In the genomic region with DNA sequence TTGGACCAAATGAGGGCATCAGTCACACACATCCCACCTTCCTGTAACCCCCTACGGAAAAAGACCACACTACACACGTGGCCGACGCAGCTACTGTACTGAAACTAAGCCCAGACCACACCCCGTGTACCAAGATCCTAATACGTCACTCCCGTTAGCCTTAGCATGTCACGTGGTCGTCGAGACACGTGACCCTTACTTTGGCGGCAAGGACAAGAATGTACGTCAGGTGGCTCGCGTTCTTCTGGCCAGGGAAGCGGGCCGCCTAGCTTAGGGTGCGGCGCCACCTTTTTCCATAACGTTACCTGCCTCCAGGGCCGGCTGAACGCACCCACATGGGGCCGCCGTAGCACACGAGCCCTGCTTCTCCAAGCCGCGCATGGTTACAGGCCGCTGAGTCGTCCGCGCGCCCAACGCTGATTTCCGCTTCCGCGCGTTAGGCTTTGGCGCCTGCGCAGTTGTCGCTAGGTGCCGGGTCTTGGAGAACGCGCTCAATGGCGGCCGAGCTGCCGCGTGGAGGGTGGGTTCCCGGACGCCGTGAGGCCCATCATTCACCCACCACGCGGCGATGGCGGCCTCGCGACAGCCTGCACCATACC, we compare ENCODE assay signal across 8 mouse cellular contexts. TPM values are rescaled to one million over a fixed set of nuclear protein-coding genes. Genes with fewer than 3 reads are reported as not detected.
DNase-seq lines count a peak whose midpoint lies in the region; ATAC-seq and TF ChIP-seq lines count a peak whose summit lies in the region.

Gene Trmo, minus strand, starts transcription at position 425 of the 599 bp plus-strand sequence.

- peak; percentile 98 for DNase-seq in A20 (ENCODE audit: low read depth, low spot score)
- peak; percentile 93 to 95 for DNase-seq in heart, adult 9 months (ENCODE audit: low spot score in 2 of 2)
- peak; percentile 82 to 88 for DNase-seq in monocyte, adult 2 months (ENCODE audit: low read depth in 1 of 2, low spot score in 2 of 2)
- DNase-seq in spleen, postnatal 36 days (ENCODE audit: low spot score in 2 of 2) = peak; percentile 91 to 93

- ATAC-seq in kidney, embryonic 14.5 days (ENCODE audit: low FRiP score, low TSS enrichment) = peak; percentile 94
- peak; percentile 95 for ATAC-seq in limb, embryonic 15.5 days (ENCODE audit: insufficient number of reproducible peaks, low FRiP score, low TSS enrichment, low read depth)

- H3K4me2 ChIP-seq in kidney, embryonic 14.5 days (replicated peaks; ENCODE audit: low read depth, low read length) = peak within 1 kb of the TSS; percentile 67
- peak within 1 kb of the TSS; percentile 59 for H3K4me2 ChIP-seq in limb, embryonic 15.5 days

- no peaks in the 10 kb centered on the region for H3K27me3 ChIP-seq in kidney, embryonic 14.5 days (ENCODE audit: control insufficient read depth, insufficient read depth, low read length)
- H3K27me3 ChIP-seq in limb, embryonic 15.5 days = peaks cover 5% of the 10 kb centered on the region; the same call in 1 of the 2 replicates

- H3K9me3 ChIP-seq in kidney, embryonic 14.5 days (ENCODE audit: control insufficient read depth, low read length) = no peaks in the 10 kb centered on the region
- H3K9me3 ChIP-seq in limb, embryonic 15.5 days = no peaks in the 10 kb centered on the region

- H3K36me3 ChIP-seq in kidney, embryonic 14.5 days (ENCODE audit: control insufficient read depth, insufficient read depth, low read length) = peaks cover 17% of the 10 kb centered on the region; the same call in 1 of the 2 replicates
- peaks cover 22% of the 10 kb centered on the region for H3K36me3 ChIP-seq in limb, embryonic 15.5 days

- peak within 1 kb of the TSS; percentile 84 for H3K27ac ChIP-seq in bone marrow macrophage, adult 2 months (ENCODE audit: insufficient read depth, low read depth, low read length)
- peak within 1 kb of the TSS; percentile 74 for H3K27ac ChIP-seq in embryonic fibroblast, embryonic 13.5 days (ENCODE audit: insufficient read depth, low read length)
- peak within 1 kb of the TSS; percentile 87 for H3K27ac ChIP-seq in kidney, embryonic 14.5 days (ENCODE audit: low read depth, low read length)
- H3K27ac ChIP-seq in limb, embryonic 15.5 days = peak within 1 kb of the TSS; percentile 94

- peak within 1 kb of the TSS; percentile 91 for H3K9ac ChIP-seq in kidney, embryonic 14.5 days (ENCODE audit: low read depth, low read length)
- H3K9ac ChIP-seq in limb, embryonic 15.5 days = peak within 1 kb of the TSS; percentile 75

- H3K4me3 ChIP-seq in bone marrow macrophage, adult 2 months (ENCODE audit: insufficient read depth, low read length) = peak within 1 kb of the TSS; percentile 77
- peak within 1 kb of the TSS; percentile 55 for H3K4me3 ChIP-seq in embryonic fibroblast, embryonic 13.5 days (ENCODE audit: insufficient read depth, low read length)
- peak within 1 kb of the TSS; percentile 70 for H3K4me3 ChIP-seq in kidney, embryonic 14.5 days (ENCODE audit: low read length)
- peak within 1 kb of the TSS; percentile 63 for H3K4me3 ChIP-seq in limb, embryonic 15.5 days

- whole genome bisulfite sequencing in kidney, embryonic 14.5 days = under 1% methylated on average over 56 of the region's 56 CpGs
- WGBS in limb, embryonic 15.5 days = under 1% methylated on average over 56 of the region's 56 CpGs

- H3K4me1 ChIP-seq in bone marrow macrophage, adult 2 months (ENCODE audit: control insufficient read depth, insufficient read depth, low read length) = no peaks in the 10 kb centered on the region; the same call in 1 of the 2 replicates
- H3K4me1 ChIP-seq in embryonic fibroblast, embryonic 13.5 days (ENCODE audit: control insufficient read depth, insufficient read depth, low read length) = no peaks in the 10 kb centered on the region
- H3K4me1 ChIP-seq in kidney, embryonic 14.5 days (ENCODE audit: control insufficient read depth, insufficient read depth, low read length) = no peaks in the 10 kb centered on the region
- H3K4me1 ChIP-seq in limb, embryonic 15.5 days = 0 out of 2 replicates have a peak, but pooled peaks cover 3% of the 10 kb centered on the region

- no peak for TF ChIP-seq CTCF in bone marrow macrophage, adult 2 months (IDR thresholded peaks at IDR 0.05; ENCODE audit: low read depth, low read length)
- TF ChIP-seq CTCF in embryonic fibroblast, embryonic 13.5 days (IDR thresholded peaks at IDR 0.05; ENCODE audit: borderline replicate concordance, insufficient read depth, low read length) = no peak

- TF ChIP-seq POLR2A in bone marrow macrophage, adult 2 months (IDR thresholded peaks at IDR 0.05; ENCODE audit: borderline replicate concordance, low read depth, low read length) = peak; percentile 94; the same call in 1 of the 2 replicates
- peak; percentile 96 for TF ChIP-seq POLR2A in embryonic fibroblast, embryonic 13.5 days (IDR thresholded peaks at IDR 0.05; ENCODE audit: low read depth, low read length)

RNA-seq across cellular contexts. Expression of gene Trmo, which starts in this region (rescaled TPM):
- 4.2 and 5.7 TPM in 2 replicates for polyA plus RNA-seq in bone marrow macrophage, adult 2 months (2012; ENCODE audit: insufficient read depth, insufficient read length, missing spikeins)
- 2.7 and 2.8 TPM in 2 replicates for polyA plus RNA-seq in embryonic fibroblast, embryonic 13.5 days (2011; ENCODE audit: insufficient read length, low read depth, missing spikeins)
- polyA plus RNA-seq in kidney, embryonic 14.5 days (2014; fragmentation: Nextera tagmentation; extraction: Ambion mirVana) = 10.8 and 13.2 TPM in 2 replicates
- 10.2 and 10.6 TPM in 2 replicates for polyA plus RNA-seq in limb, embryonic 15.5 days (2015; fragmentation: Nextera tagmentation; extraction: Ambion mirVana)

Comparison
In these comparisons a context has a peak if more than half of its experiments do, and no peak if none do; other contexts are left out.
1. Peak in every context shown above with its lines: DNase-seq, ATAC-seq, H3K4me3 ChIP-seq and H3K27ac ChIP-seq.